Mouse (Mus musculus): ENCODE results near the gene Timm9. TPM values are rescaled to one million over a fixed set of nuclear protein-coding genes. Genes with fewer than 3 reads are reported as not detected.

Timm9 gene
- polyA plus RNA-seq, 1 experiment from 2014 or later, result 90.7 TPM

DNA sequence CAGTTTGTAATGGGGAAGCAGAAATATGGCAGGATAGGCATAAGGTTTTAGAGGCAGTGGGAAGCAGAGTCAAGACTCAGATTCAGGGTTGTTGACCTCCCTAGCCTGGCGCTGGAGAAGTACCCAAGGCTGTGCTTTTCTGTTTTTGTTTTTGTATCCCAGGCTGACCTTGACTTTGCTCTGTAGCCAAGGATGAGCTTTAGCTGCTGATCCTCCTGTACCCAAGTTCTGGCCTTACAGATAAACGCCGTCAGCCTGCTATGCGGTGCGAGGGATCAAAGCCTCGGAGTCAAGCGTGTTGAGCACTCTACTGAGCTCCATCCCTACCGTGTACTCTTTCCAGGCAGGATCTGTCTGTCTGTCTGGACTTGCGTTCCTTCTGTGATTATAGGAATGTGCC lies 12.3 kb upstream of the Timm9 start:
- Histone ChIP-seq H3K4me1 (ENCODE audit: control insufficient read depth, insufficient read depth, low read length) (no peaks in the 10 kb centered on the region), H3K36me3 (ENCODE audit: control insufficient read depth, insufficient read depth, low read length) (peaks cover 61% of the 10 kb centered on the region)
- WGBS, result 95% methylated on average over 9 of the region's 9 CpGs

DNA sequence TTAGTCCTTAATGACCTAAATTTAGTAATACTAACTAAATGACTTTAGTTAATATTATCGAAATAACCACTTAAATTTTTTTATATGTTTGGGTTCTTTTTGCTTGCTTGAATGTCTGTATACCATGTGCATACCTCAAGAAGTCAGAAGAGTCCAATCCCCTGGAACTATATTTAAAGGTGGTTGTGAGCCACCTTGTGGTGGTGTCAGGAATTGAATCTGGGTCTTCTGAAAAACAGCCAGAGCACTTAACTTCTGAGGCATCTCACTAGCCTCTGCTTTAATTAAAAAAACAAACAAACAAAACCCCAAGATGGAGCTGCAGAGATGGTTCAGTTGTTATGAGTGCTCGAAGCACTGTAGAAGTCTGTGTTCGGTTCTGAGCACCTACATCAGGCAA lies 11.2 kb upstream of the Timm9 start:
- Histone ChIP-seq H3K9ac (ENCODE audit: low read depth, low read length) (no peak overlapping the region), H3K4me2 (replicated peaks; ENCODE audit: low read depth, low read length) (no peak overlapping the region), H3K4me3 (ENCODE audit: low read length) (no peak overlapping the region), H3K4me1 (ENCODE audit: control insufficient read depth, insufficient read depth, low read length) (no peaks in the 10 kb centered on the region), H3K27me3 (ENCODE audit: control insufficient read depth, insufficient read depth, low read length) (no peaks in the 10 kb centered on the region), H3K27ac (ENCODE audit: low read depth, low read length) (no peak overlapping the region), H3K36me3 (ENCODE audit: control insufficient read depth, insufficient read depth, low read length) (peaks cover 64% of the 10 kb centered on the region), H3K9me3 (ENCODE audit: control insufficient read depth, low read length) (no peaks in the 10 kb centered on the region)
- no peak for ATAC-seq (ENCODE audit: low FRiP score, low TSS enrichment)
- 89% methylated on average over 3 of the region's 3 CpGs for WGBS

More for the DNA sequence above, 12.3 kb upstream of the Timm9 start:
- no peak for ATAC-seq (ENCODE audit: low FRiP score, low TSS enrichment)
- H3K27me3 ChIP-seq (ENCODE audit: control insufficient read depth, insufficient read depth, low read length), result no peaks in the 10 kb centered on the region
- no peak overlapping the region for H3K9ac ChIP-seq (ENCODE audit: low read depth, low read length)
- H3K27ac ChIP-seq (ENCODE audit: low read depth, low read length), result no peak overlapping the region
- H3K4me2 ChIP-seq (replicated peaks; ENCODE audit: low read depth, low read length), result no peak overlapping the region
- no peaks in the 10 kb centered on the region for H3K9me3 ChIP-seq (ENCODE audit: control insufficient read depth, low read length)
- no peak overlapping the region for H3K4me3 ChIP-seq (ENCODE audit: low read length)

DNA sequence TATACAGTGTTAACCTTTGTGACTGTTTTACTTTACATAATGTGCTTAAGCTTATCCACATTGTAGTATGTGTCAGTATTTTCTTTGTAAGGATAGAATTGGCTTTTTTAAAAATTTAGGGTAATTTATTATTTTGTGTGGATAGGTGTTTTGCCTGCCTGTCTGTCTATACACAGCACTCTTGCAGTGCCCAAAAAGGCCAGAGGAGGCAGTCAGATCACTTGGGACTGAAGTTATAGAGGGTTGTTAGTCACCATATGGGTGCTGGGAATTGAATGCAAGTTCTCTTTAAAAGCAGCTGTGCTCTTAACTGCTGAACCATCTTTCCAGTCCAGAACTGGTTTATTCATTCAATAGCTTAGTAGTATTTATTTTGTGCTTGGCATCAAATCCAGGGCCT lies 4.7 kb upstream of the Timm9 start:
- H3K4me1 ChIP-seq (ENCODE audit: control insufficient read depth, insufficient read depth, low read length), result peaks cover 12% of the 10 kb centered on the region
- no peak for ATAC-seq (ENCODE audit: low FRiP score, low TSS enrichment)

DNA sequence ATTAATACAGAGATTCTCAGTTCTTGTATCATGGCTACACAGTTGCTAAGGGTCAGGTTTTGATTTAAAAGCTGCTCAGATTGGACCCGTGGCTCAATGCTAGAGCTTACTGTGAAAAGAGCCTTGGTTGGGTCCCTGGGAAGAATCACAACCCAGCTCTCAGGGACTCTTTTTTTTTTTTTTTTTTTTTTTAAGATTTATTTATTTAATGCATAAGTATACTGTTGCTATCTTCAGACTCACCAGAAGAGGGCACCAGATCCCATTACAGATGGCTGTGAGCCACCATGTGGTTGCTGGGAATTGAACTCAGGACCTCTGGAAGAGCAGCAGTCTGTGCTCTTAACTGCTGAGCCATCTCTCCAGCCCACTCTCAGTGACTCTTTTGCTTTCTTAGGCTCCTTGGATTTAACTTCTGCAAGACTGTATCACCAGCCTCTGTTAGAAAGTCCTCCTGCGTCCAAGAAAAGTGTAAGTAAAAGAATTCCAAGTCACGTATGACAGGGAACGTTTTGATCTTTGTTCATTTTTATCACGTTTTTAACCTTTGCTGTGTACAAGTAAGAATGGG lies 2.9 kb upstream of the Timm9 start:
- H3K9ac ChIP-seq (ENCODE audit: low read depth, low read length), result no peak overlapping the region
- WGBS, result 76% methylated on average over 5 of the region's 5 CpGs
- no peaks in the 10 kb centered on the region for H3K27me3 ChIP-seq (ENCODE audit: control insufficient read depth, insufficient read depth, low read length)
- H3K27ac ChIP-seq (ENCODE audit: low read depth, low read length), result no peak overlapping the region
- H3K36me3 ChIP-seq (ENCODE audit: control insufficient read depth, insufficient read depth, low read length), result peaks cover 43% of the 10 kb centered on the region
- H3K9me3 ChIP-seq (ENCODE audit: control insufficient read depth, low read length), result no peaks in the 10 kb centered on the region
- H3K4me3 ChIP-seq (ENCODE audit: low read length), result peak overlapping the region; percentile 71; the same call in 1 of the 2 replicates
- peaks cover 12% of the 10 kb centered on the region for H3K4me1 ChIP-seq (ENCODE audit: control insufficient read depth, insufficient read depth, low read length)
- ATAC-seq (ENCODE audit: low FRiP score, low TSS enrichment), result no peak
- no peak overlapping the region for H3K4me2 ChIP-seq (replicated peaks; ENCODE audit: low read depth, low read length)

More for the DNA sequence above, 4.7 kb upstream of the Timm9 start:
- H3K9me3 ChIP-seq (ENCODE audit: control insufficient read depth, low read length), result no peaks in the 10 kb centered on the region
- H3K9ac ChIP-seq (ENCODE audit: low read depth, low read length), result no peak overlapping the region
- H3K27me3 ChIP-seq (ENCODE audit: control insufficient read depth, insufficient read depth, low read length), result no peaks in the 10 kb centered on the region
- peaks cover 48% of the 10 kb centered on the region for H3K36me3 ChIP-seq (ENCODE audit: control insufficient read depth, insufficient read depth, low read length)
- H3K4me3 ChIP-seq (ENCODE audit: low read length), result no peak overlapping the region
- no peak overlapping the region for H3K27ac ChIP-seq (ENCODE audit: low read depth, low read length)
- no peak overlapping the region for H3K4me2 ChIP-seq (replicated peaks; ENCODE audit: low read depth, low read length)

DNA sequence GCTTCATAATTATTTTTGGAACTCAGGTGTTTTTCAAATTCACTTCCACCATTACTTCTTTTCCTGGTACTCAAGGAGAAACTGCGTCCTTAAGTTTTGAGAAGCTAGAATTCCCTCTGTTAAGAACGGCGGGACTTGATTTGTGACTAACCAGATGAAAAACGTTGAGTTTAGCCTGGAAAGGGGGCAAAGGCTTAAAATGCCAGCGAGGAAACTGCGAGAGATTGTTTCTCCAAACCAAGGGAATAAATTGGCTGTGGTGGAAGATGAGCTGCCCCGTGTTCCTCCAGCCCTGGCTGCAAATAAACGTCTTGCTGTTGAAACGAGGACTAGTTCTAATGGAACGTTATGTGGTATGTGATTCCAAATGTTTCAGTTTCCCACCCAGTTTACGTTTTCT lies 1.2 kb upstream of the Timm9 start:
- H3K4me2 ChIP-seq (replicated peaks; ENCODE audit: low read depth, low read length), result peak overlapping the region; percentile 82
- ATAC-seq (ENCODE audit: low FRiP score, low TSS enrichment), result no peak
- H3K4me1 ChIP-seq (ENCODE audit: control insufficient read depth, insufficient read depth, low read length), result peaks cover 12% of the 10 kb centered on the region
- no peaks in the 10 kb centered on the region for H3K27me3 ChIP-seq (ENCODE audit: control insufficient read depth, insufficient read depth, low read length)
- H3K4me3 ChIP-seq (ENCODE audit: low read length), result peak overlapping the region; percentile 71
- 1% methylated on average over 11 of the region's 11 CpGs for WGBS
- H3K9ac ChIP-seq (ENCODE audit: low read depth, low read length), result peak overlapping the region; percentile 87
- peaks cover 38% of the 10 kb centered on the region for H3K36me3 ChIP-seq (ENCODE audit: control insufficient read depth, insufficient read depth, low read length)
- no peaks in the 10 kb centered on the region for H3K9me3 ChIP-seq (ENCODE audit: control insufficient read depth, low read length)
- H3K27ac ChIP-seq (ENCODE audit: low read depth, low read length), result no peak overlapping the region

DNA sequence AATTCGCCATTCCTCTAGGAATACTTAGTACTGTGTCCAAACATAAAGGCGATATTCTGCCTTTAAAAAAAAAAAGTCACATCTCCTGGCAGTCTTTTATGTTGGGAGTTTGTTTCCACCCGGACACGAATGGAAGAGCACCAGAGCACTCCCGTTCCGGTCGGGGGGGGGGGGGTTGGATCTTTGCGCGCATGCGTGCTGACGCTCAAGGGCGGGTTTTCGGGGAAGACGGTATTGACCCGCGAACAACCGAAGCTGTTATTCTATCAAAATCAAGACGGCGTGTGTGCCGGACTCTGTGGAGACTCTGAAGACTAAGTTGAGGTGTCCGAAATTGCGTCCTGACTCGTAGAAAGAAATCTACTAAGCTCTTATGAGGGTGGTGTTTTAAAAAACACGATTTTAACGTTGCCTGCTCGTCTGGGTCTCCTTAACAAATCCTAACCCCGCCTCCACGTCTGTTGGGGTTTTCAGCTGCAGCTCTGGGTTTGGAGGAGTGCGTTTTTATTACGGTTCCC lies 549 bp upstream of the Timm9 start:
- peak overlapping the region; percentile 65; the same call in 1 of the 2 replicates for H3K27ac ChIP-seq (ENCODE audit: low read depth, low read length)
- peak overlapping the region; percentile 71 for H3K4me3 ChIP-seq (ENCODE audit: low read length)
- H3K9ac ChIP-seq (ENCODE audit: low read depth, low read length), result peak overlapping the region; percentile 87
- peaks cover 37% of the 10 kb centered on the region for H3K36me3 ChIP-seq (ENCODE audit: control insufficient read depth, insufficient read depth, low read length)
- under 1% methylated on average over 30 of the region's 30 CpGs for WGBS
- ATAC-seq (ENCODE audit: low FRiP score, low TSS enrichment), result peak; percentile 85
- H3K4me2 ChIP-seq (replicated peaks; ENCODE audit: low read depth, low read length), result peak overlapping the region; percentile 82
- peaks cover 12% of the 10 kb centered on the region for H3K4me1 ChIP-seq (ENCODE audit: control insufficient read depth, insufficient read depth, low read length)
- no peaks in the 10 kb centered on the region for H3K27me3 ChIP-seq (ENCODE audit: control insufficient read depth, insufficient read depth, low read length)
- no peaks in the 10 kb centered on the region for H3K9me3 ChIP-seq (ENCODE audit: control insufficient read depth, low read length)

DNA sequence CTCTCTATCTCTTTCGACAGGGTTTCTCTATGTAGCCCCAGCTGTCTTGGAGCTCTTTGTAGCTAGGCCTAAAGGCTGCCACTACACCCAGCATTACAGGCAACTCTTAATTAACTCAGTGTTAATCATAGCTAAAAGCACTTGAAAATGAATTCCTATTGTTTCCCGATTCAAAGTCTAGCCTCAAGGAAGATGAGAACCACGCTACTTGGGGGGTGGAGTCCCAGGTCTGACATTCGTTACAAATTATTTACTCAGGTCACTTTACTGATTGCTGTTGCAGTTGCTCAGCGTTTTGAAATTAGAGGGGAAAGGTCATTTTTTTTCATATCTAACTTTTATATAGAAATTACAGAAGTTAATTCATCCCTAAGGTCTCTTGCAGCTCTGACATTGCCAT lies 903 bp downstream of the Timm9 start:
- Histone ChIP-seq H3K9ac (ENCODE audit: low read depth, low read length) (peak overlapping the region; percentile 87; the same call in 1 of the 2 replicates), H3K36me3 (ENCODE audit: control insufficient read depth, insufficient read depth, low read length) (peaks cover 33% of the 10 kb centered on the region), H3K9me3 (ENCODE audit: control insufficient read depth, low read length) (no peaks in the 10 kb centered on the region), H3K4me2 (replicated peaks; ENCODE audit: low read depth, low read length) (peak overlapping the region; percentile 70), H3K27ac (ENCODE audit: low read depth, low read length) (no peak overlapping the region), H3K4me3 (ENCODE audit: low read length) (peak overlapping the region; percentile 71), H3K4me1 (ENCODE audit: control insufficient read depth, insufficient read depth, low read length) (peaks cover 12% of the 10 kb centered on the region), H3K27me3 (ENCODE audit: control insufficient read depth, insufficient read depth, low read length) (no peaks in the 10 kb centered on the region)
- 41% methylated on average over 5 of the region's 5 CpGs for WGBS
- ATAC-seq (ENCODE audit: low FRiP score, low TSS enrichment), result no peak

DNA sequence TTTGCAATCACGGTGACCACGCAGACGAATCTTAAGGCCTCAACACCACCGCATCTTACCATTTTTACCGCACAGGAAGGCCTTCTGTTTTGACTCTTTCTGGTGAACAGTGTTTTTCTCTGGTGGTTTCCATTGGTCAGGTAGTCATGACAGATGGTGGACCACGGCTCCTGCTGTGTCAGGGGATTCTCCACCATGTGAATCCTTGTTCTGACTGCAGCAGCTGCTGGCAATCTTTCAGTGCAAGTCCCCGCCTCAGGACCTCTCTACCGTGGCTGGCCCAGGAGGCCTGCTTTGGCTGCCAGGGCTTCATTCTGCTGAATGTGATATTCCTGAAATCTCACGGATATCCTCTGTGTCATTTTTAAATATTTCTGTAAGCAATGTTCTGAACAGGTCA lies 13.2 kb downstream of the Timm9 start:
- Histone ChIP-seq H3K4me1 (ENCODE audit: control insufficient read depth, insufficient read depth, low read length) (no peaks in the 10 kb centered on the region), H3K27ac (ENCODE audit: low read depth, low read length) (no peak overlapping the region), H3K9ac (ENCODE audit: low read depth, low read length) (no peak overlapping the region), H3K4me2 (replicated peaks; ENCODE audit: low read depth, low read length) (no peak overlapping the region), H3K27me3 (ENCODE audit: control insufficient read depth, insufficient read depth, low read length) (no peaks in the 10 kb centered on the region), H3K9me3 (ENCODE audit: control insufficient read depth, low read length) (no peaks in the 10 kb centered on the region), H3K36me3 (ENCODE audit: control insufficient read depth, insufficient read depth, low read length) (peaks cover 32% of the 10 kb centered on the region), H3K4me3 (ENCODE audit: low read length) (no peak overlapping the region)
- 93% methylated on average over 9 of the region's 9 CpGs for WGBS
- no peak for ATAC-seq (ENCODE audit: low FRiP score, low TSS enrichment)

DNA sequence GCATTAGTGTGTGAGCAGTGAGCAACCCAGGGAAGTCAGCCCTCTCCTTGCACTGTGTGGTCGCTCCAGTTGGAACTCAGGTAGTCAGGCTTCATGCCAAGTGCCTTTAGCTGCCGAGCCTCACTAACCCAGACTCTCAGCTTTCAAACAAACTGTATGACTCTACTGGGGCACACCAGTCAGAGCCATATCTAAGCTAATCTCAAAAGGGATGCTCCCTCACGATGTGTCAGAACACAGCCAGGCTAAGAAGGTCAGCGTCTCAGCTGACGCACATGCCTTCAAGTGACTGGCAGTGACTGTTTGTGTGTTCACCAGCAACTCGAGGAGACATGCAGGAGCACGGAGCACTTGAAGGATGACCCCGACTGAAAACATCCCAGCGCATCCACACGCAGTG lies 13.8 kb downstream of the Timm9 start:
- no peak for ATAC-seq (ENCODE audit: low FRiP score, low TSS enrichment)

More for the DNA sequence above, 13.8 kb downstream of the Timm9 start:
- H3K4me2 ChIP-seq (replicated peaks; ENCODE audit: low read depth, low read length), result no peak overlapping the region
- H3K9ac ChIP-seq (ENCODE audit: low read depth, low read length), result no peak overlapping the region
- H3K36me3 ChIP-seq (ENCODE audit: control insufficient read depth, insufficient read depth, low read length), result peaks cover 32% of the 10 kb centered on the region
- no peaks in the 10 kb centered on the region for H3K27me3 ChIP-seq (ENCODE audit: control insufficient read depth, insufficient read depth, low read length)
- no peak overlapping the region for H3K4me3 ChIP-seq (ENCODE audit: low read length)
- H3K9me3 ChIP-seq (ENCODE audit: control insufficient read depth, low read length), result no peaks in the 10 kb centered on the region
- 92% methylated on average over 10 of the region's 10 CpGs for WGBS
- H3K27ac ChIP-seq (ENCODE audit: low read depth, low read length), result no peak overlapping the region
- H3K4me1 ChIP-seq (ENCODE audit: control insufficient read depth, insufficient read depth, low read length), result no peaks in the 10 kb centered on the region

Measured in kidney, embryonic 14.5 days (tissue).